Mouse (Mus musculus) heart, postnatal 0 days (tissue): Measurements from ENCODE around the gene Glb1.

Source experiments
- CTCF ChIP-seq: IDR thresholded peaks from 2 replicates; pipeline ENCODE4 v1.5.1; 2016; ENCODE audit warnings: antibody characterized with exemption, control low read depth, low read depth
- EP300 ChIP-seq: IDR thresholded peaks from 2 replicates; pipeline ENCODE4 v1.6.1; 2016; ENCODE audit warnings: antibody characterized with exemption, low read depth

DNA sequence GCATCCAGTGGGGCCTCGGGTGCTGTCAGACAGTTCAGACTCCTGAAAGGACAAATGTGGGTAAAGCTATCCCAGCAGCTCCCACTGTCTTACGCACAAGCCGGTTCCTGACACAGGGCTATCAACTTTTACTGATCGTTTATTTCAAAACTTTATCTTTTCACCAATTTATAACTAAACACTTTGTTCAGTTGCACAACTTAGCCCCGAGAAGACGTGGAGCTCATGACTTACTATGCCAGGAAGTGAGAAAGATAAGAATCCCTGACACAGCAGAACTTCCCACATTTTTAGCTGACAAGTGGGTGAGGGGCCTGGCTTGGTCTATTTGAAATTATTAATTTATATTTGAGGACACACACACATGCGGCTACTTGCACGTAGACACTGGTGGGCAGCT lies 6.2 kb upstream of the Glb1 start:
- TF ChIP-seq CTCF (no peak), EP300 (no peak)
